Mouse (Mus musculus) spleen, adult 2 months (tissue): Measurements from ENCODE around the gene Fbxo33.

ENCODE experiments used
- CTCF ChIP-seq: fragments of 200-500 bp; IDR thresholded peaks from 2 replicates; pipeline ENCODE4 v1.5.1; 2011; ENCODE audit warnings: mild to moderate bottlenecking, inconsistent platforms; ENCODE audit not compliant: insufficient read depth, insufficient read length, insufficient replicate concordance; ENCODE audit errors: extremely low read depth
- POLR2A ChIP-seq: fragments of 200-500 bp; IDR thresholded peaks from 2 replicates; pipeline ENCODE4 v1.6.1; 2011; ENCODE audit warnings: low read depth, low read length, inconsistent platforms

DNA sequence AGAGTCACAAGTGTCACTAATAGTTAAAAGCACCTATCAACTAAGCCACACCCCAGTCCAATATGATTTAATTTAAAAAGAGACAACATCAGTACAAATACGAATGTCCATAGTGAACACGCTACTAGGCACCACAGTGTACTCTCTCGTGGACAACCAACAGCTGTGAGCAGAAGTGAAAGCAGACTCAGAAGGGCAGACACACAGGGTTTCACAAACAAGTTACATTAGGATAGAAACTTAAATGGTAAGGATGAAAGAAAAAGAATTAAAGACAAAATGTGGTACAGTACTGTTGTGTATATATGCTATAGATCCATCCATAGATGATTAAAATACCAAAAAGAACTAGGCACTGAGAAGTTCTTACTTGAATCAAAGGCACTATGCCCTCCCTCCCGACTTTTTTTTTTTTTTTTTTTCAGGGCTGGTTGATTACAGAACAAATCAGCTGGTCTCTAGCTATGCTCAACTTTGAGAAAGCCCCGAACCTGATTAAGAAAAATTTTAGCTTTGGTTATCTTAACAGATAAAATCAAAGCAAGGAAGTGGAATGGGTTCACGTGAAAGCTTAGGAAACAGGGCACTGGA lies 2.8 kb downstream of the Fbxo33 start:
- no peak for TF ChIP-seq POLR2A
- TF ChIP-seq CTCF: no peak
